Mouse (Mus musculus): ENCODE data around the gene Olfm1.

GRCm38 (mm10) chr2:28145702-28146101, 47.1 kb upstream of the Olfm1 start:
- TF ChIP-seq NELFE (IDR thresholded peaks at IDR 0.05; ENCODE audit: low read depth, low read length) (no peak), MXI1 (IDR thresholded peaks at IDR 0.05; ENCODE audit: low read depth, low read length) (no peak), CTCF (conservative IDR thresholded peaks at IDR 0.05 in 1 of 2, IDR thresholded peaks at IDR 0.05 in 1 of 2; ENCODE audit: low read depth in 2 of 2, low read length in 2 of 2) (no peak), POLR2A (IDR thresholded peaks at IDR 0.05; ENCODE audit: low read depth, low read length) (no peak)
